In the genomic region with DNA sequence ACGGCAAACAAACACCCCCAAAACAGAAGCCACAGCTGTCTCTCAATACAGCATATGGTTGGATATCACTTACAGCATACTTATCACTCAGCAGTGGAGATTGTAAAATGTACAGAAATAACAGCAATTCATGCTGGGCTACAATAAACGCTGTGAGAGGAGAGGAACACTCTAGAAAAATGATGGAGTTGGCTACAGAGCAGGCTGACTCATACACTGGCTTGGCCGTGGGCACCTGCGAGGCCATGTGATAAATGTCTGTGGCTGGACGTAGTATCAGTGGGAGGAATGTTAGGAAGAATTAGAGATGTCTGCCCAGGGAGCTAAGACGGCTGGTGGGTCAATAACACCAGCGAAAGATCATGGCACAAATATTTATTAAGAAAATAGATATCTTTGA, we compare ENCODE assay signal across 11 mouse cellular contexts.
DNase-seq lines count a peak whose midpoint lies in the region; ATAC-seq and TF ChIP-seq lines count a peak whose summit lies in the region.
"Had no signal": no experiment of that assay in that cellular context is flagged by ENCODE, and none has a peak within 500 bp of the region (broad histone marks: within the 10 kb centered on the region; RNA-seq: fewer than 3 reads in every experiment).

No protein-coding gene starts in this region.

- 35% methylated on average over 7 of the region's 7 CpGs for WGBS in intestine, postnatal 0 days

- no peak overlapping the region for H3K4me3 ChIP-seq in left cerebral cortex, adult 2 months
- H3K4me3 ChIP-seq in intestine, postnatal 0 days (ENCODE audit: low read depth, low read length), result no peak overlapping the region
- H3K4me3 ChIP-seq: erythroblast, embryonic 14.5 days; heart, embryonic 15.5 days had no signal

- no peak overlapping the region for H3K27ac ChIP-seq in left cerebral cortex, adult 2 months
- no peak overlapping the region for H3K27ac ChIP-seq in intestine, postnatal 0 days (ENCODE audit: low read depth, low read length)
- H3K27ac ChIP-seq: heart, embryonic 15.5 days had no signal

- no peaks in the 10 kb centered on the region for H3K36me3 ChIP-seq in intestine, postnatal 0 days (ENCODE audit: control insufficient read depth, insufficient read depth)
- H3K36me3 ChIP-seq: heart, embryonic 15.5 days had no signal

- peak; percentile 23; the same call in 1 of the 2 replicates for ATAC-seq in intestine, postnatal 0 days

- no peak for TF ChIP-seq CTCF in left cerebral cortex, adult 2 months (IDR thresholded peaks at IDR 0.05)
- no peak for TF ChIP-seq CTCF in intestine, postnatal 0 days (IDR thresholded peaks at IDR 0.05; ENCODE audit: low read depth)

- intact Hi-C loops in left cerebral cortex, postnatal 25 days (cut with DNase I), result no loop called here
- intact Hi-C loops in left cerebral cortex, adult 2 months (cut with DNase I), result no loop called here

- no peaks in the 10 kb centered on the region for H3K9me3 ChIP-seq in intestine, postnatal 0 days (ENCODE audit: control insufficient read depth)
- H3K9me3 ChIP-seq: heart, embryonic 15.5 days had no signal

- no peak overlapping the region for H3K9ac ChIP-seq in intestine, postnatal 0 days (ENCODE audit: low read depth, low read length)
- H3K9ac ChIP-seq: heart, embryonic 15.5 days had no signal

- DNase-seq in left cerebral cortex, postnatal 25 days (ENCODE audit: low spot score in 2 of 2), result peak; percentile 28 to 75
- DNase-seq in left cerebral cortex, adult 2 months (ENCODE audit: extremely low spot score in 1 of 2, low spot score in 2 of 2), result no peak
- peak; percentile 81 for DNase-seq in adrenal gland, adult 2 months
- DNase-seq in adrenal gland, postnatal 36 days, result peak; percentile 59 to 67
- no peak for DNase-seq in T-cell, adult 2 months (ENCODE audit: low spot score)
- DNase-seq in cerebellum, postnatal 10 days, result no peak
- DNase-seq: cerebellum, adult 9-11 months; liver had no signal

- no peaks in the 10 kb centered on the region for H3K27me3 ChIP-seq in intestine, postnatal 0 days (replicated peaks; ENCODE audit: control insufficient read depth, insufficient read depth, low read length)
- H3K27me3 ChIP-seq: heart, embryonic 15.5 days had no signal

- H3K4me1 ChIP-seq in intestine, postnatal 0 days (replicated peaks; ENCODE audit: control insufficient read depth, insufficient read depth, low read length), result no peaks in the 10 kb centered on the region

- H3K4me2 ChIP-seq in intestine, postnatal 0 days (replicated peaks; ENCODE audit: low read depth), result no peak overlapping the region
- H3K4me2 ChIP-seq: heart, embryonic 15.5 days had no signal

Comparison
In these comparisons a context has a peak if more than half of its experiments do, and no peak if none do; other contexts are left out.
1. DNase-seq: peak in left cerebral cortex, postnatal 25 days (2 of 2), adrenal gland, adult 2 months (single experiment) and adrenal gland, postnatal 36 days (2 of 2); none in left cerebral cortex, adult 2 months (0 of 2), T-cell, adult 2 months (single experiment) and cerebellum, postnatal 10 days (0 of 2).